Mouse (Mus musculus) kidney, postnatal 0 days (tissue): ENCODE measurements around the gene Krt25. TPM values are rescaled to one million over a fixed set of nuclear protein-coding genes. Genes with fewer than 3 reads are reported as not detected.
A peak's percentile ranks its signal among the peaks of the same experiment; 100 is the strongest.

Experiments
- ATAC-seq: fragments of 200-750 bp; cut with Nextera tagmentation; replicated peaks from 2 replicates; pipeline ENCODE4 v1.8.0; 2017; ENCODE audit warnings: low read depth, moderate number of reproducible peaks, moderate TSS enrichment, moderate library complexity; ENCODE audit not compliant: low FRiP score
- DNase-seq: peaks from one replicate; pipeline ENCODE4 v3.0.0-alpha.2; 2016; ENCODE audit warnings: low spot score
- H3K27ac ChIP-seq: fragments of 300-500 bp; sonication (generic); 2 replicates; pipeline ENCODE4 v1.5.1; 2014; ENCODE audit warnings: mild to moderate bottlenecking
- H3K27me3 ChIP-seq: fragments of 300-500 bp; sonication (generic); 2 replicates; pipeline ENCODE4 v1.6.1; 2014; ENCODE audit warnings: low read length, mixed read lengths; ENCODE audit not compliant: insufficient read depth
- H3K36me3 ChIP-seq: fragments of 300-500 bp; sonication (generic); 2 replicates; pipeline ENCODE4 v1.6.1; 2014; ENCODE audit warnings: low read length, mixed read lengths; ENCODE audit not compliant: insufficient read depth
- H3K4me1 ChIP-seq: fragments of 300-500 bp; sonication (generic); replicated peaks from 2 replicates; pipeline ENCODE4 v1.6.1; 2014; ENCODE audit warnings: antibody characterized with exemption, low read length, mixed read lengths; ENCODE audit not compliant: insufficient read depth
- H3K4me2 ChIP-seq: fragments of 300-500 bp; sonication (generic); 2 replicates; pipeline ENCODE4 v1.6.1; 2014; ENCODE audit warnings: mild to moderate bottlenecking, low read length, moderate library complexity, mixed read lengths
- H3K4me3 ChIP-seq: fragments of 300-500 bp; sonication (generic); replicated peaks from 2 replicates; pipeline ENCODE4 v1.5.1; 2014; ENCODE audit warnings: low read depth, low read length
- H3K9ac ChIP-seq: fragments of 300-500 bp; sonication (generic); 2 replicates; pipeline ENCODE4 v1.6.1; 2014; ENCODE audit warnings: low read depth, low read length
- H3K9me3 ChIP-seq: fragments of 300-500 bp; sonication (generic); replicated peaks from 2 replicates; pipeline ENCODE4 v1.6.1; 2016; ENCODE audit warnings: low read length, inconsistent platforms, mixed read lengths
- CTCF ChIP-seq: IDR thresholded peaks from 2 replicates; pipeline ENCODE4 v1.5.1; 2016; ENCODE audit warnings: antibody characterized with exemption, low read depth, mild to moderate bottlenecking, moderate library complexity
- WGBS: fragments of 180-500 bp; shearing (Covaris S2); extraction: QIAGEN DNeasy Blood & Tissue Kit; methylation state at CpG from one replicate; pipeline ENCODE4 v1.1.7; 2014; 5-methylcytosine and 5-hydroxymethylcytosine counted together
- polyA plus RNA-seq: library from polyadenylated mRNA; unstranded; fragments of >200 nt; fragmentation: Nextera tagmentation; extraction: Ambion mirVana; gene quantifications from 2 replicates; pipeline ENCODE4 v1.2.1, GENCODE M21; 2015

Gene Krt25
- 0.08 and 0.09 TPM in 2 replicates for polyA plus RNA-seq

DNA sequence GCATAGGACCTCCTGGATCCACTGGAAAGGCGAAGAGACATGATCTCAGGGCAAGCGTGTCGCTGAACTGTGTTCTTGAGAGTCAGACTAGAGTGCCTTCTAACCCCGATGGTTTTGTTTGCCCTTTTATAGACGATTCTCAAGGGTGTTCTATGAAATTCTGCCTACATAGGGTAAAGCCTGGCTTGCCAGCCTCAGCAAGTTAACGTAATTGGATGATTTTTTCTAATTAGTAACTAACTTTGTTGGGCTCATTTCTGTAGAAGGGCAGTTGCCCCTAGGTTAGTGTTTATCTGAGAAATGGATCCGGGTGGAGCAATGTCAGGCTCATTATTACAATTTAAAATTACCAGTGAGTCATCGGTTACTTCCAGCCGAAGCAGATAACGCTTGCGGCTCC is at the start of gene Krt25:
TSS of gene Krt25 (minus strand) at position 101 of the 400 bp plus-strand sequence.
- H3K4me3 ChIP-seq, result no peak within 1 kb of the TSS
- H3K4me2 ChIP-seq, result no peak within 1 kb of the TSS
- no peak within 1 kb of the TSS for H3K9ac ChIP-seq
- TF ChIP-seq CTCF, result no peak
- 93% methylated on average over 11 of the region's 11 CpGs for WGBS
- no peak within 1 kb of the TSS for H3K27ac ChIP-seq
- no peak for DNase-seq
- H3K9me3 ChIP-seq, result no peaks in the 10 kb centered on the region
- H3K27me3 ChIP-seq, result no peaks in the 10 kb centered on the region
- no peaks in the 10 kb centered on the region for H3K36me3 ChIP-seq
- ATAC-seq, result no peak
- no peaks in the 10 kb centered on the region for H3K4me1 ChIP-seq

DNA sequence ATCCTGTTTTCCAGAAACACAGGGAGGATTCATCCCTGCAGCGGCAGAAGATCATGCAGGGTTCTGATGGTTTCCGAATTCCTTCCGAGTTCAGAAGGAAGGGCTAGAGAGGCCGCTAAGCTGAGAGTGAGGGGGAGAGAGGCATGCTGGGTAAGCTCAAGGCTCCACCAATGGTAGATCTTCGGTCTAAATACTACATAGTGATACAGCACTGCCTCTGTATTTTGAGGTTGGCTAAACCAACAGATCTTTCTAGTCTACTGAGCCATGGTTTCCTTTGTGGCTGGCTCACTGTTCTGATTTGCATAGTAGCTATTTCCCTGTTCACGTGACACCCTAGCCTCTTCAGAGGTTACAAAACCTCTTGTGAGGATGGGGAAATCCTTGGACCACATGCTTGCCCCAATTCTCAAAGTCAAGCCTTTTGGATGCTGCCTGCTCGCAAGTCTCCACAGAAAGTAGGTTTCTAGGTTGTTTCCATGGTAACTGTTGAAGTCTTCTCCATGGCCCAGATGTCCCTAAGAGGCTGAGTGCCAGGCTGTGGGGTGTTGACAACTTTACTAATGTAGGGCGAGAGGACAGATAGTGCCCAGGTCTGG is 47.2 kb upstream of the Krt25 start:
- H3K9ac ChIP-seq, result no peak overlapping the region
- ATAC-seq (no peak), DNase-seq (no peak)
- no peak overlapping the region for H3K4me3 ChIP-seq
- H3K4me1 ChIP-seq, result no peaks in the 10 kb centered on the region
- whole genome bisulfite sequencing, result 92% methylated on average over 8 of the region's 8 CpGs
- no peak overlapping the region for H3K4me2 ChIP-seq
- TF ChIP-seq CTCF, result no peak
- H3K36me3 ChIP-seq, result no peaks in the 10 kb centered on the region
- H3K27ac ChIP-seq, result no peak overlapping the region
- H3K27me3 ChIP-seq, result no peaks in the 10 kb centered on the region
- H3K9me3 ChIP-seq, result no peaks in the 10 kb centered on the region

- H3K9me3 ChIP-seq, result no peaks in the 10 kb centered on the region
- WGBS, result 13% methylated on average over 3 of the region's 3 CpGs
- no peaks in the 10 kb centered on the region for H3K27me3 ChIP-seq
- no peak overlapping the region for H3K4me3 ChIP-seq
- no peaks in the 10 kb centered on the region for H3K4me1 ChIP-seq
- peak; percentile 71 for TF ChIP-seq CTCF
- H3K36me3 ChIP-seq, result no peaks in the 10 kb centered on the region
- DNase-seq (peak; percentile 54), ATAC-seq (no peak)
- H3K27ac ChIP-seq, result no peak overlapping the region
- no peak overlapping the region for H3K9ac ChIP-seq
- H3K4me2 ChIP-seq, result no peak overlapping the region
Observed at GRCm38 (mm10) chr11:99369229-99369628, 46.5 kb upstream of the Krt25 start.

DNA sequence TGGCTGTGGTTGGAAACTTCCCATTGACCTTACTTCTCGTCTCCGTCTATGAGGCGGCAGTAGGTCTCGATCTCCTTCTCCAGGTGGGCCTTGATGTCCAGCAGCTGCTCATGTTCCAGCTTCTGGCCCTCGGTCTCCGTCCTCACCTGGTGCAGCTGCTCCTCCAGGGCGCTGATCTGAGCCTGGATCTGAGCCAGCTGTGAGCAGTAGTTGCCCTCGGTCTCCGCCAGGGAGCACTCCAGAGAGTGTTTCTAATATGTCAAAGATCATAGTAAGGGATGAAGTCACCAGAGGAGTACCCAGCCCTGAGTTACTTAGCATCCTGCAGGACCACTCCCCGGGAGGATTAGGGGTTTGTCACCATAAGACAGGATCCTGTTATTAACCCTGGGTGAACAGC is 44.0 kb upstream of the Krt25 start:
- Histone ChIP-seq H3K36me3 (no peaks in the 10 kb centered on the region), H3K27me3 (no peaks in the 10 kb centered on the region), H3K27ac (no peak overlapping the region), H3K9ac (no peak overlapping the region), H3K9me3 (no peaks in the 10 kb centered on the region), H3K4me3 (no peak overlapping the region), H3K4me1 (no peaks in the 10 kb centered on the region), H3K4me2 (no peak overlapping the region)
- TF ChIP-seq CTCF, result peak; percentile 20; the same call in 1 of the 2 replicates
- 47% methylated on average over 10 of the region's 10 CpGs for WGBS
- peak; percentile 11 for DNase-seq
- ATAC-seq, result no peak

DNA sequence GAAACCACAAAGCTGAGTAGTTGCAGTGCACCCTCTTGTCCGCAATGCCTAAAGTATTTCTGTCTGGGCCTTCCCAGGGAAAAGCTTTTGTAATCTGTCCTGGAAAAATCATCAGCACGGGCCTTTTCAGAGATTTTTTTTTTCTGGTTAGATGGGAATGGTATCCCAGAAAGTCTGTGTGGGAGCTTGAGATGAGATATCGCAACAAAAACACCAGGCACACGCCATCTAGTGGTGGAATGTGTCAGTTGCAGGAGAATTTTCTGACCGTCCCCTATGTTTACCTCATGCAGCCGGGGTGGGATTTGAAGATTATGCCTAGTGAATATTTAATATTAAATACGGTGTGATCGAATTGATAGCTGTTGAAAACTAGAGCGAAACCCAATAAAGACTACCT is 41.7 kb upstream of the Krt25 start:
- no peak overlapping the region for H3K4me2 ChIP-seq
- ATAC-seq, result no peak
- no peaks in the 10 kb centered on the region for H3K27me3 ChIP-seq
- H3K9me3 ChIP-seq, result no peaks in the 10 kb centered on the region
- H3K36me3 ChIP-seq, result no peaks in the 10 kb centered on the region
- no peak overlapping the region for H3K9ac ChIP-seq
- no peaks in the 10 kb centered on the region for H3K4me1 ChIP-seq
- TF ChIP-seq CTCF, result peak; percentile 73
- DNase-seq, result peak; percentile 73
- WGBS, result 26% methylated on average over 9 of the region's 9 CpGs
- H3K27ac ChIP-seq, result no peak overlapping the region
- H3K4me3 ChIP-seq, result no peak overlapping the region

GRCm38 (mm10) chr11:99361423-99361822 is 38.7 kb upstream of the Krt25 start:
- Histone ChIP-seq H3K27ac (no peak overlapping the region), H3K4me1 (no peaks in the 10 kb centered on the region), H3K9me3 (no peaks in the 10 kb centered on the region), H3K27me3 (no peaks in the 10 kb centered on the region), H3K9ac (no peak overlapping the region), H3K4me2 (no peak overlapping the region), H3K36me3 (no peaks in the 10 kb centered on the region), H3K4me3 (no peak overlapping the region)
- no peak for ATAC-seq
- WGBS, result 69% methylated on average over 8 of the region's 8 CpGs
- no peak for TF ChIP-seq CTCF
- DNase-seq, result no peak

DNA sequence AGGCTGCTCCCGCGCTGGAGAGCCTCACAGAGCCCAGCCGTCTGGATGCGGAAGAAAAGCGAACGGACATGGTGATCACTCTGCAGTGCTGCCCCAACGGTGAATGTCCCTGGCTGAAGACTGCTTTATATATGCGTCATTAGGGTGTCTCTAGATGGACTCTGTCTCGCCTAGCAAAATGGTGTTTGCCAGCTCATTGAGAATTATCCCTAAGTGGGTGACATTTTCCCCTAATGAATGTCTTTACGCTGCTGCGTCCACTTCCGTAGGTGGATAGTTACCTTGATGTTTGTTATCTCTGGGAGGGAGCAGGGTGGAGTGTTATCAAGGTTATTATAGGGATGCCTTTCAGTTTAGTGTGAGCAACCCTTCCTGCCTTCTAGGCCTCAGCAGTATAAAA is 28.3 kb upstream of the Krt25 start, which contains the start of gene Krt27:
TSS of gene Krt27 (minus strand) at position 101 of the 400 bp plus-strand sequence.
- Histone ChIP-seq H3K27me3 (no peaks in the 10 kb centered on the region), H3K9me3 (no peaks in the 10 kb centered on the region), H3K36me3 (no peaks in the 10 kb centered on the region), H3K4me3 (no peak within 1 kb of the TSS), H3K27ac (no peak within 1 kb of the TSS), H3K9ac (no peak within 1 kb of the TSS), H3K4me1 (no peaks in the 10 kb centered on the region), H3K4me2 (no peak within 1 kb of the TSS)
- no peak for DNase-seq
- no peak for ATAC-seq
- TF ChIP-seq CTCF, result no peak
- WGBS, result 73% methylated on average over 12 of the region's 12 CpGs
